Mouse (Mus musculus) ovary, postnatal 10 days (tissue): ENCODE measurements around the gene Pde4a.
"Not testable (repeated sequence)": the region's sequence is repeated elsewhere in the genome, so short reads cannot be mapped to it uniquely, and the experiment has no call there.

Experiments
- DNase-seq: peaks from one replicate; pipeline ENCODE4 v3.0.0; 2022; ENCODE audit warnings: low spot score

Gene Pde4a

GRCm38 (mm10) chr9:21219820-21220219 is 54.3 kb downstream of the Pde4a start:
- no peak for DNase-seq

GRCm38 (mm10) chr9:21220490-21221382 is 55.2 kb downstream of the Pde4a start:
- peak; percentile 75 for DNase-seq

- no peak for DNase-seq
Observed at GRCm38 (mm10) chr9:21221383-21221929, 55.9 kb downstream of the Pde4a start.

GRCm38 (mm10) chr9:21223490-21223889 is 58.0 kb downstream of the Pde4a start:
- DNase-seq, result not testable (repeated sequence)

GRCm38 (mm10) chr9:21223906-21224305 is 58.4 kb downstream of the Pde4a start:
- DNase-seq, result no peak

- DNase-seq, result no peak
Observed at GRCm38 (mm10) chr9:21224576-21225414, 59.3 kb downstream of the Pde4a start.

GRCm38 (mm10) chr9:21225415-21225758 is 59.9 kb downstream of the Pde4a start:
- DNase-seq, result no peak

GRCm38 (mm10) chr9:21227342-21227741 is 61.8 kb downstream of the Pde4a start:
- no peak for DNase-seq

GRCm38 (mm10) chr9:21231551-21231950 is 66.0 kb downstream of the Pde4a start:
- no peak for DNase-seq

- DNase-seq, result no peak
Observed at GRCm38 (mm10) chr9:21232867-21233266, 67.4 kb downstream of the Pde4a start.

GRCm38 (mm10) chr9:21233366-21233765 is 67.9 kb downstream of the Pde4a start:
- DNase-seq, result no peak

GRCm38 (mm10) chr9:21233805-21234204 is 68.3 kb downstream of the Pde4a start:
- DNase-seq, result no peak

GRCm38 (mm10) chr9:21235341-21235740 is 69.8 kb downstream of the Pde4a start:
- no peak for DNase-seq

GRCm38 (mm10) chr9:21236991-21237367 is 71.5 kb downstream of the Pde4a start:
- DNase-seq, result no peak

- no peak for DNase-seq
Observed at GRCm38 (mm10) chr9:21237368-21238003, 72.0 kb downstream of the Pde4a start.

- no peak for DNase-seq
Observed at GRCm38 (mm10) chr9:21238004-21238732, 72.7 kb downstream of the Pde4a start.

GRCm38 (mm10) chr9:21238733-21239464 is 73.4 kb downstream of the Pde4a start, which contains the start of gene Keap1:
TSS of gene Keap1 (minus strand) at chr9:21239361.
- peak; percentile 68 for DNase-seq

- no peak for DNase-seq
Observed at GRCm38 (mm10) chr9:21239465-21239848, 73.9 kb downstream of the Pde4a start.

- no peak for DNase-seq
Observed at GRCm38 (mm10) chr9:21241343-21241742, 75.8 kb downstream of the Pde4a start.

- no peak for DNase-seq
Observed at GRCm38 (mm10) chr9:21243826-21244427, 78.4 kb downstream of the Pde4a start.
